Mouse (Mus musculus) intestine, embryonic 14.5 days (tissue): ENCODE measurements around the gene Inpp5k. TPM values are rescaled to one million over a fixed set of nuclear protein-coding genes. Genes with fewer than 3 reads are reported as not detected.

Experiments used
- ATAC-seq: fragments of 200-750 bp; cut with Nextera tagmentation; replicated peaks from 2 replicates; pipeline ENCODE4 v1.8.0; 2017; ENCODE audit warnings: low read depth, moderate number of reproducible peaks, moderate TSS enrichment, moderate library complexity; ENCODE audit not compliant: low FRiP score, low TSS enrichment
- DNase-seq: peaks from one replicate; pipeline ENCODE4 v3.0.0-alpha.2; 2018; ENCODE audit warnings: low spot score
- H3K27ac ChIP-seq: fragments of 300-500 bp; sonication (generic); 2 replicates; pipeline ENCODE4 v1.5.1; 2014; ENCODE audit warnings: low read depth, mild to moderate bottlenecking, control low read depth
- H3K27me3 ChIP-seq: fragments of 300-500 bp; sonication (generic); replicated peaks from 2 replicates; pipeline ENCODE4 v1.6.1; 2014; ENCODE audit warnings: low read length, control low read depth; ENCODE audit not compliant: control insufficient read depth, insufficient read depth
- H3K36me3 ChIP-seq: fragments of 300-500 bp; sonication (generic); 2 replicates; pipeline ENCODE4 v1.6.1; 2014; ENCODE audit warnings: low read length, control low read depth; ENCODE audit not compliant: control insufficient read depth, insufficient read depth
- H3K4me1 ChIP-seq: fragments of 300-500 bp; sonication (generic); replicated peaks from 2 replicates; pipeline ENCODE4 v1.6.1; 2014; ENCODE audit warnings: low read length, control low read depth, mixed read lengths; ENCODE audit not compliant: control insufficient read depth, insufficient read depth
- H3K4me2 ChIP-seq: fragments of 300-500 bp; sonication (generic); 2 replicates; pipeline ENCODE4 v1.6.1; 2014; ENCODE audit warnings: low read length
- H3K4me3 ChIP-seq: fragments of 300-500 bp; sonication (generic); 2 replicates; pipeline ENCODE4 v1.5.1; 2014; ENCODE audit warnings: low read depth, low read length, control low read depth, mixed read lengths
- H3K9ac ChIP-seq: fragments of 300-500 bp; sonication (generic); 2 replicates; pipeline ENCODE4 v1.6.1; 2014; ENCODE audit warnings: mild to moderate bottlenecking, low read length
- H3K9me3 ChIP-seq: fragments of 300-500 bp; sonication (generic); 2 replicates; pipeline ENCODE4 v1.6.1; 2016; ENCODE audit warnings: low read length, control low read depth; ENCODE audit not compliant: control insufficient read depth
- WGBS: fragments of 180-500 bp; shearing (Covaris S2); extraction: QIAGEN DNeasy Blood & Tissue Kit; methylation state at CpG from one replicate; pipeline ENCODE4 v1.1.7; 2014; 5-methylcytosine and 5-hydroxymethylcytosine counted together
- polyA plus RNA-seq: library from polyadenylated mRNA; unstranded; fragments of >200 nt; fragmentation: Nextera tagmentation; extraction: Ambion mirVana; gene quantifications from 2 replicates; pipeline ENCODE4 v1.2.1, GENCODE M21; 2014

The Inpp5k gene
- polyA plus RNA-seq: 23.7 and 25.1 TPM in 2 replicates

DNA sequence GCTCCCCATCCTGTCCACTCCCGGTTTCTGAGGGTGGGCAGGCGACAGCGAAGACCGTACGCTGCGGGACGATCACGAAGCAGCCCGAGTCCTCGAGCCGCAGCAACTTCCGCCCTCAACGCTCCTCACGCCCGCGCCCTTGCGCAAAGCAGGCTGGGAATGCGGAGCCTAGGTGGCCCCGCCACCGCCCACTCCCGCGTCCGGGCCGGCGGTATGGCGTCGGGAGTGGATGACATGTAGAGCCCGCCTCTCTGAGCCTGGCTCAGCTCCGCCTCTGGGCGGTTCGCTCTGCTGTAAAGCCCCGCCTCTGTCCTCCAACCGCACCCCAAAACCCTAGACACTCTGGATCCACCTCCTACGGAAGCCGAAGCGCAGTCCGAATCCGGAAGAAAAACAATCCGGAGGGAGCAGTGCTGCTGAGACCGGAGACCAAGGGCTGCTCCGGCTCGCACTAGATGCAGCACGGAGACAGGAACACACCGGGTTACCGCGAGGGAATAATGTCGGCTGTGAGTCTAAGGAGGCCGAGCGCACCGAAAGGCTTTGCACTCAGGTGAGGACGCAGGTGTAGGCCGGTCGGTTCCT lies at the start of gene Inpp5k:
TSS of gene Inpp5k (plus strand) at position 344 of the 585 bp plus-strand sequence.
- H3K4me1 ChIP-seq: peaks cover 12% of the 10 kb centered on the region; the same call in 1 of the 2 replicates
- peak within 1 kb of the TSS; percentile 52 for H3K4me2 ChIP-seq
- H3K27me3 ChIP-seq: no peaks in the 10 kb centered on the region
- peaks cover 31% of the 10 kb centered on the region for H3K36me3 ChIP-seq
- H3K9me3 ChIP-seq: no peaks in the 10 kb centered on the region
- H3K4me3 ChIP-seq: peak within 1 kb of the TSS; percentile 79
- DNase-seq (peak; percentile 95), ATAC-seq (peak; percentile 98)
- H3K27ac ChIP-seq: peak within 1 kb of the TSS; percentile 54
- peak within 1 kb of the TSS; percentile 67 for H3K9ac ChIP-seq
- under 1% methylated on average over 53 of the region's 53 CpGs for WGBS

DNA sequence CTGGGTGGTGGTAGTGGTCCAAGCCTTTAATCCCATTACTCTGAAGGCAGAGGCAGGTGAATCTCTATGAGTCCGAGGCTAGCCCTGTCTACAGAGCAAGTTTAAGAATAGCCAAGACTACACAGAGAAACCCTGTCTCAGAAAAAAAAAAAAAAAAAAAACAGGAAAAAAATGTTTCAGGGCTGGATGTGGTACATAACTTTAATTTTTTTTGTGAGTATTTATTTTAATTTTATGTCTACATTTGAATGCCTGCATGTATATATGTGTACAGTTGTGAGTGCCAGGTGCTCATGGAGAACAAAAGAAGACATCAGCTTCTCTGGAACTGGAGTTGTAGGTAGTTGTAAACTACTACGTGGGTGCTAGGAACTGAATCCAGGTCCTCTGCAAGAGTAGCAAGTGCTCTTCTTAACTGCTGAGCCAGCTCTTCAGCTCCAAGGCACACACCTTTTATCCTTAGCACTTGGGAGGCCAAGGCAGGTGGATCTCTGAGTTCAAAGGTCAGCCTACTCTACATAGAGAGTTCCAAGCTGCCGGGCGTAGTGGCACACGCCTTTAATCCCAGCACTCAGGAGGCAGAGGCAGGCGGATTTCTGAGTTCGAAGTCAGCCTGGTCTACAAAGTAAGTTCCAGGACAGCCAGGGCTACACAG lies 49.2 kb upstream of the Inpp5k start:
- no peak for DNase-seq
- 93% methylated on average over 7 of the region's 7 CpGs for WGBS
- no peak overlapping the region for H3K9ac ChIP-seq

DNA sequence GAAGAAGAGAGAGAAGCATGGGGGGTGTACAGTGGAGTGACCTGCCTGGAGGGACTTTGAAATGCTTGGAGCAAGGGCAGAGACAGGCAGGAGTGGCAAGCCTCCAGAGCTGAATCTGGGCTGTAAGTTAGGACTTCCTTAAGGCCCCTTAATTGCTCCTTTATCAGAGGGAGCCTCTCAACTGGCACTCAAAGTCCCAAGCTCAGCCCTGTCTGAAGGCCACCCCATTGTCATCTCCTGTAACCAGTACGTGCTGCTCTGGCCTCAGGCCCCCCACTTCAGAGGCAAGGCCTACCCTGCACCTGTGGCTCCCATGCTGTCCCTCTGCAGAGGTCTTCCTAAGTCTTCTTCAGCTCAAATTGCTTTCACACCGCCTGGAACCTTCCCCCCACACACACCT lies 47.3 kb upstream of the Inpp5k start:
- DNase-seq (no peak), ATAC-seq (0 out of 2 replicates have a peak, but pooled peaks have one; percentile 15)
- Histone ChIP-seq H3K4me3 (no peak overlapping the region), H3K27ac (no peak overlapping the region), H3K9me3 (no peaks in the 10 kb centered on the region), H3K4me1 (peaks cover 5% of the 10 kb centered on the region; the same call in 1 of the 2 replicates), H3K27me3 (no peaks in the 10 kb centered on the region), H3K4me2 (no peak overlapping the region), H3K36me3 (no peaks in the 10 kb centered on the region), H3K9ac (no peak overlapping the region)
- 63% methylated on average over 2 of the region's 2 CpGs for WGBS

More for the DNA sequence above, 49.2 kb upstream of the Inpp5k start:
- no peak for ATAC-seq
- Histone ChIP-seq H3K36me3 (no peaks in the 10 kb centered on the region), H3K27me3 (no peaks in the 10 kb centered on the region), H3K4me1 (no peaks in the 10 kb centered on the region), H3K27ac (no peak overlapping the region), H3K9me3 (no peaks in the 10 kb centered on the region), H3K4me3 (no peak overlapping the region), H3K4me2 (no peak overlapping the region)

DNA sequence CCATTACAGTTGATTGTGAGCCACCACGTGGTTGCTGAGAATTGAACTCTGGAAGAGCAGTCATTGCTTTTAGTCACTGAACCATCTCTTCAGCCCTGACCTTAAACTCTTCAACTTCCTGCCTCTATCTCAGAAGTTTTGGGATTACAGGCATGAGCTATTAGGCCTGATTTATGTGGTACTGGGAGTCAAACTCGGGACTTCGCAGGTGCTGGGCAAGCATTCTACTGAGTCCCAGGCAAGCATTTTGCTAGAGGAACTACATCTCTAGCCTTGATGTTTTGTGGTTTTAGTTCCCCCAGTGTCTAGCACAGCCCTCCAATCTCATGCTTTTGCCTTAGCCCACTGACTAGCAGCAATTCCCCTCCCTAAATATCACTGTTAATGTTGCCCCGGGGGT lies 45.7 kb upstream of the Inpp5k start:
- H3K27ac ChIP-seq: no peak overlapping the region
- no peak overlapping the region for H3K4me3 ChIP-seq
- H3K4me1 ChIP-seq: peaks cover 16% of the 10 kb centered on the region
- H3K9ac ChIP-seq: no peak overlapping the region
- H3K36me3 ChIP-seq: no peaks in the 10 kb centered on the region
- no peaks in the 10 kb centered on the region for H3K27me3 ChIP-seq
- no peaks in the 10 kb centered on the region for H3K9me3 ChIP-seq
- no peak overlapping the region for H3K4me2 ChIP-seq
- 67% methylated on average over 4 of the region's 4 CpGs for WGBS
- ATAC-seq (no peak), DNase-seq (no peak)

DNA sequence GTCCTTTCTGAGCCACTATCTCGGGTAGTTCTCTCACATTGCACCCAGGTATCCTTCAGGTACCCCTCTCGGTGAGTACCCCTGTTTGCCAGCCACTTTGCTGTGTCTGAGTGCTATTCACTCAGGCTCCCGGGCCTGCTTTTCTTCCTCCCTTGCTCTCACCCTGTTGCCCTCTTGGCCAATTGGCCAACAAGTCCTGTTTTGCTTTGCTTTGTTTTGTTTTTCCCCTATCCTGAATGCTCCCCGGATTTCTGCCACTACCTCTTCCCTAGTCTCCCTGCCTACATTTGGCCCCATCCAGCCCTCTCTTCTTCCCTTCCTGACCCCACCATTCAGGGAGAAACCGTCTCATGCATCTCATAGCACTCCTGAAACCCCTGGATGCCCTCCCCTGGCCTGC lies 44.8 kb upstream of the Inpp5k start:
- Histone ChIP-seq H3K9ac (no peak overlapping the region), H3K27me3 (no peaks in the 10 kb centered on the region), H3K4me3 (no peak overlapping the region), H3K36me3 (no peaks in the 10 kb centered on the region), H3K4me2 (no peak overlapping the region), H3K9me3 (no peaks in the 10 kb centered on the region), H3K4me1 (peaks cover 16% of the 10 kb centered on the region), H3K27ac (no peak overlapping the region)
- ATAC-seq (no peak), DNase-seq (no peak)
- WGBS: 76% methylated on average over 5 of the region's 5 CpGs

DNA sequence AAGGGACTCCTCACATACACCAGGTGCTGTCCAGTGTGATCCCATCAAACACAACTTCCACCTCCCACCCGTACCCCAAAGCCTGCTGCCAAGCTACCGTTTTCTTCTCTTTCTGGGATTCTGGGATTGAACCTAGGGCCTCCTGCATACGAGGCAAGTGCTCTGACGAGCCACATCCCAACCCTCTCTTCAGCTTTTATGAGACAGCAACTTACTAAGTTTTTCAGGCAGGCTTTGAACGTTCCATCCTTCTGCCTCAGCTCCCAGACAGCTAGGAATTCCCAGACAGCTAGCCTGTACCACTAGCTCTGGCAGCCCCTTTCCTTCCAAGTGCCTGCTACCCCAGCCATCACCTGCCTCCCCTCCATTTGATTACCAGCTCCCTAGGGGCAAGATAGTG lies 43.8 kb upstream of the Inpp5k start:
- no peaks in the 10 kb centered on the region for H3K9me3 ChIP-seq
- no peak overlapping the region for H3K4me3 ChIP-seq
- H3K4me2 ChIP-seq: no peak overlapping the region
- no peak for DNase-seq
- 80% methylated on average over 5 of the region's 5 CpGs for WGBS
- H3K36me3 ChIP-seq: no peaks in the 10 kb centered on the region
- peaks cover 16% of the 10 kb centered on the region for H3K4me1 ChIP-seq
- H3K27ac ChIP-seq: no peak overlapping the region
- H3K27me3 ChIP-seq: no peaks in the 10 kb centered on the region
- ATAC-seq: no peak
- H3K9ac ChIP-seq: no peak overlapping the region

DNA sequence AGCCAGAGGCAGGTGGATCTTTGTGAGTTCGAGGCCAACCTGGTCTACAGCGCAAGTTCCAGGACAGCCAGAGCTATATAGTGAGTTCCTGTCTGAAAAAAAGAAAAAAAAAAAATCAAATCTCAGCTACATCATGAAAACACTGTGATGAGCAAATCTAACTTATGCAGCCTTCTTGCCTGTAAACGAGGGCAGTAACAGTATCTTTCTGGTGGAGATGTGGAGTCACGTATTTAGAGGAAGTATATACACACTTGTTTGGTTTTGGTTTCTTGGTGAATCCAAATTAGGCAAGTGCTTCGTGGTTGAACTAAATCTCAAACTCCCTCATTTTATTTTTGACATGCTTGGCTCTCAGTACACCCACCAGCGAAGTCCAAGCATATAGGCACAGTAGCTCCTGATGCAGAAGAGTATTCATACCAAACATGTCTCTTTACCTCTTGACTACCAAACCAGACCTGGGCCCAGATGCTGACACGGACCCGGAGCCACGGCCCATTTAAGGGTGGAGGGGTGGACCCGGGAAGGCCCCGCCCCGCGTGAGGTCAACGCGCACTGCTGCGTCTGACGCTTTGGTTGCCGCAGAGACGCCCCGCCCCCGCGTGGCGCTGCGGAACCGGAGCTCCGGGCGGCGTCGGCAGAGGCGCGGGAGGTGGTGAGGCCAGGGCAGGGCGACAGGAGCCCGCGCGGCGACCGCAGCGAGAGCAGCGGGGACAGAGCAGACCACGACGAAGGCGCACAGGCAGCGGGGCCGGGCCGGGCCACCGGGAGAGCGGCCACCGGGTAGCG lies 43.1 kb upstream of the Inpp5k start, which contains the start of gene Pitpna:
TSS of gene Pitpna (plus strand) at position 605 of the 792 bp plus-strand sequence.
- Histone ChIP-seq H3K4me3 (peak within 1 kb of the TSS; percentile 84), H3K4me2 (peak within 1 kb of the TSS; percentile 67), H3K27me3 (no peaks in the 10 kb centered on the region), H3K36me3 (peaks cover 6% of the 10 kb centered on the region; the same call in 1 of the 2 replicates), H3K27ac (peak within 1 kb of the TSS; percentile 84), H3K9ac (peak within 1 kb of the TSS; percentile 83), H3K4me1 (peaks cover 16% of the 10 kb centered on the region), H3K9me3 (no peaks in the 10 kb centered on the region)
- DNase-seq: peak; percentile 95
- ATAC-seq: peak; percentile 95
- WGBS: 5% methylated on average over 49 of the region's 49 CpGs

DNA sequence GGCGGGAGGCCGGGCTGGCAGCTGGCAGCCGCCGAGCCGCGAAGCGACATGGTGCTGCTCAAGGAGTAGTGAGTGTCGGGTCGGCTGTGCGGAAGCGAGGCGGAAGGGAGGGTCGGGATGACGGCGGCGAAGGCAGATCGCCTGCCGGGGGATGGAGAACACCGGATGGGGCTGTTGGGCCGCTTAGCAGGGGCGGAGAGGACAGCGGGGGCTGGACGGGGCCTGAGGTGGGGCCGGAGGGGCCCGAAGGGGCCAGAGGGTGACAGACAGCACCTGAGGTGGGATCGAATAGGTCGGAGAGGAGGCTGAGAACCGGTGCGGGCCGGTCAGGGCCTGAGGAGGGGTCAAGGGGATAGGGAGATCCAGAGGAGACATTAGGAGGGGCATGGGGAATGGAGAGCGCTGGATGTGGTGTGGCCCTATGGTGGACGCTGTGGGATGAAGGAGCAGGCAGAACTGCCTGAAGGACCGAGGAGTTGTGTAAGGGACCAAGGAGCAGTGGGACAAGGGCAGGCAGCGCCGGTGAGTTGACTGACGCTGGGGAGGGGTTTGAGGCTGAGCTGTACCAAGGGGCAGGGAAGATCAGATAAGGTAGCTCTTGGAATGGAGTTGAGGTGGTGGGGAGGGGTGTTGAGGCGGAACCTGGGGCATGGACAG lies 42.4 kb upstream of the Inpp5k start:
- H3K27me3 ChIP-seq: no peaks in the 10 kb centered on the region
- peak overlapping the region; percentile 67 for H3K4me2 ChIP-seq
- under 1% methylated on average over 37 of the region's 37 CpGs for WGBS
- peak; percentile 77 for ATAC-seq
- no peak for DNase-seq
- H3K36me3 ChIP-seq: peaks cover 11% of the 10 kb centered on the region
- peak overlapping the region; percentile 83 for H3K9ac ChIP-seq
- peak overlapping the region; percentile 84 for H3K27ac ChIP-seq
- peak overlapping the region; percentile 84 for H3K4me3 ChIP-seq
- no peaks in the 10 kb centered on the region for H3K9me3 ChIP-seq
- peaks cover 16% of the 10 kb centered on the region for H3K4me1 ChIP-seq
